Mouse (Mus musculus) CH12.LX (cell line): ENCODE measurements around the gene Errfi1.

Experiments used
- CTCF ChIP-seq, 2 experiments: IDR thresholded peaks in 1 of 2; conservative IDR thresholded peaks in 1 of 2; 2 replicates each; pipeline ENCODE4 v1.5.1; 2011 to 2012; ENCODE audit warnings: low read depth in 2 of 2, low read length in 2 of 2, improper control_type of control experiment in 1 of 2, inconsistent platforms in 1 of 2, mild to moderate bottlenecking in 1 of 2, moderate library complexity in 1 of 2
- EP300 ChIP-seq: IDR thresholded peaks from 2 replicates; pipeline ENCODE4 v1.6.1; 2011; ENCODE audit warnings: low read length, improper control_type of control experiment
- MAFK ChIP-seq: IDR thresholded peaks from 2 replicates; pipeline ENCODE4 v1.6.1; 2011; ENCODE audit warnings: low read length, improper control_type of control experiment; ENCODE audit not compliant: insufficient replicate concordance

DNA sequence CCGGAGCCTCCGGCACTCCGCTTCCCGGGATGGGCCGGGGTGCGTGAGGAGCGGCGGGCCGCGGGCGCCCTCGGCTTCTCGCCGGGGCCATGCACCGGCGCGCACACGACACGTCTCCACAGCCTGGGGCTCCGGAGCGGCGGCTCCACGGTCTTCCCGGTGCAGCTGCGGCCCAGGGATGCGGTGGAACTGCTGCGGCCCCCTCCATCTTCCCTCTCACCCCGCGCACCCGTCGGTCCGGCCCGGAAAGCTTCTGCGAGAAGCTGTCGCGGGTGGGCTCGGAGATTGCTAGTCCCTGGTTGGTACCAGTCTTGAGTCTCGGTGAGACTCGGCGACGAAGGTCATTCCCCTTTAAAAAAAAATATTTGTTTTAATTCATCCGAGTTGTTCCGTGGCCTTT, 1.6 kb downstream of the Errfi1 start:
- TF ChIP-seq CTCF (conservative IDR thresholded peaks at IDR 0.05 in 1 of 2, IDR thresholded peaks at IDR 0.05 in 1 of 2; ENCODE audit: low read depth in 2 of 2, low read length in 2 of 2) = no peak
- TF ChIP-seq EP300 = no peak
- no peak for TF ChIP-seq MAFK
